Mouse (Mus musculus) retina, postnatal 1 day (tissue): ENCODE results near the gene Rasgef1c.

Source experiments
- DNase-seq: peaks from one replicate; pipeline ENCODE4 v3.0.0-alpha.2; 2012

Rasgef1c gene

GRCm38 (mm10) chr11:49978935-49979334 is 77.3 kb downstream of the Rasgef1c start:
- DNase-seq, result no peak

- peak; percentile 26 for DNase-seq
Observed at GRCm38 (mm10) chr11:49980681-49981235, 79.1 kb downstream of the Rasgef1c start.

DNA sequence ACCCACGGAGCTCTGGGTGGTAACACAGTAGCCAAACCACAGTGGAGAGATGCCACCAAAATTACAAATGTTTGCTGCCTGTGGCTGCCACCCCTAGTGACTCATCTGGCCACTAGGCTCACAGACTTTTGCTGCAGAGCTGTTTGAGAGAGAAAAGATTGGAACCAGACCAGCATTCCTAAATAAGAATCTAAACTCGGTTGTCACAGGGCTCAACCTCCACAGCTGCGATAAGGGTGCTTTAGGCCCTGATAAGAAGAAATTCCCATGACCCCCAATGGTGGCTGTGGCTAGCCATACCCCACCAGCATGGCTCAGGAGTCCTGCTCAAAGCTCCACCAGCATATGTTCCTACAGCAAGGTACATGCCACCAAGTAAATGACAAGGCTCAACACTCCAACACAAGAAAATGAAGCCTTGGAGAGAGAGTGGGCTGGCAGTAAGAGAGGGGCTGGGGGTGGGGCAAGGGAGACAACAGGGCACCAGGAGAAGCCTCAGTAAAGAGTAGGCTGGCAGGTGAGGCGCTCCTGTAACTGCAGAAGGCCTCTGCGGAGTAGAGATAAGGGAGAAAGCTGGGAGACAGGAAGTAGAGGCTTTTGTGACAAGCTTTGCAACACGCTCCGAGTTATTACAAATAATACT is 79.8 kb downstream of the Rasgef1c start:
- DNase-seq, result no peak

DNA sequence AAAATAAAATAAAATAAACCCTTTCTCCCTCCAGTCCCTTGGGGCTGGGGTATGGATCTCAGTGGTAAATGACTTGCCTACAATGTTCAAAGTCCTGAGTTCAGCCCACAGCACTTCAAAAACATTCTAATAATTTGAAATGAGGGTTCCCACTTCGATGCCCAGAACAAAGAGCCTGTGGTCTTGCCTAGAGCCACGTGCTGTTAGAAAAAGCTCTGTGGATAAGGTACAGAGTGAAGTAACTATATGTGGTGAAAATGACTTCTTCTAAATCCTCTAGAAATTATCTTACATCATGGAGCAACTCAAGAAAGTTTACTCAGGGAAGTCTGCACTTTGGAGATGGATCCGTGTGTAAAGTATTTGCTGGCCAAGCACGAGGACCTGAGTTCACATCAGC is 80.5 kb downstream of the Rasgef1c start:
- DNase-seq, result no peak

- no peak for DNase-seq
Observed at GRCm38 (mm10) chr11:49982881-49983280, 81.2 kb downstream of the Rasgef1c start.

DNA sequence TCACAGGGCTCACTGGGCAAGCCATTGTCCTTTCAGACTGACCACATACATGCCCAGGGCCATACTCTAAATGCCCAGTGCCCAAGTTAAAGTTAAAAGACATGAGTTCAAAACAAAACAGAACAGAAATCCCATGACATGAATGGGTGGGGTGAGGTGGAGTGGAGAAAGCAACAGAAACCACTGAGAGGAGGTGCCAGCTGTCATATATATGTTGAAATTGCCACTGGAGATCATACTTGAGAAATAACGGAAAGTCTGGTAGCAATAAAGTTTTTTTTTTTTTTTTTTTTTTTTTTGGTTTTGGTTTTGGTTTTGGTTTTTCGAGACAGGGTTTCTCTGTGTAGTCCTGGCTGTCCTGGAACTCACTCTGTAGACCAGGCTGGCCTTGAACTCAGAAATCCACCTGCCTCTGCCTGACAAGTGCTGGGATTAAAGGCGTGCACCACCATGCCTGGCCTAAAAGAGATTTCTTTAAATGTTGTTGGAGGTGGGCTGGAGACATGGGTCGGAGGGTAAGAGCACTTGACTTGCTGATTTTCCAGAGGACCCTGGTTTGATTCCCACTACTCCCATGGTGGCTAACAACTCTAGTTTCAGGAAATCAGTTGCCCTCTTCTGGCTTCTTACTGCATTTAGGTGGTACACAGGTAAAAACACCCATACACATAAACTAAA is 82.4 kb downstream of the Rasgef1c start:
- DNase-seq, result no peak

DNA sequence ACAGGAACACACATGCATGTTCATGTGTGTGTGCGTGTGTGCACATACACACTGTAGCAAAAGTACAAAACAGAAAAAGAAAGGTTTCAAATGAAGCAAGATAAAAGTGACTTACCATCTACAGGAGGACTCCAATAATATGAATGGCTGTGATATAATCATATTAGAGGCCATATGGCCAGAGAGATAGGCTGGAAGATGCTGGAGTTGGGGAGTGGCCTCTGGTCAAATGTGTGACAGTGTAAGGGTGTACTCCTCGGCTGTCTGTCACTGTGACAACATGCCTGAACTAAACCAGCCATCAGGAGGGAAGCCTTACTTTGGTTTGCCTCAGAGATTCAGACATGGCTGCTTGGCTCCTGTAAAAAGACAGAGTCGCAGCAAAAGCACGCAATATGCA is 83.4 kb downstream of the Rasgef1c start:
- DNase-seq, result no peak

- DNase-seq, result peak; percentile 71
Observed at GRCm38 (mm10) chr11:49986277-49987036, 84.8 kb downstream of the Rasgef1c start.

DNA sequence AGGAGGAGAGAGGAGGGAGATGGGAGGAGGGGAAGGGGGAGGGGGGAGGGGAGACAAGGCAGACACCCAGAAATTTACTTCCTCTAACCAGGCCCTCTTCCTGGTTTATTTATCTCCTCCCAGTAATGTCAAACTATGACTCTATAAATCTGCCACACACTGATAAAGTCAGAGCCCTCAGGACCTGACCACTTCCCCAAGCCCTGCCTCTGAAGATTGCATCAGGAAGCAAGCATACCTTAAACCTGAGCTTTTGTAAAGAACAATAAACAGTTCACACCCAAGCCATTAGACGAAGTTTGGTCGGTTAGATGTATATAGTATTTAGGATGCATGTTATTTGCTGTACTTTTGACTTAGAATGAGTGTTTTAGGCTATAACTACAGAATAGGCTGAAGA is 92.9 kb downstream of the Rasgef1c start:
- no peak for DNase-seq

DNA sequence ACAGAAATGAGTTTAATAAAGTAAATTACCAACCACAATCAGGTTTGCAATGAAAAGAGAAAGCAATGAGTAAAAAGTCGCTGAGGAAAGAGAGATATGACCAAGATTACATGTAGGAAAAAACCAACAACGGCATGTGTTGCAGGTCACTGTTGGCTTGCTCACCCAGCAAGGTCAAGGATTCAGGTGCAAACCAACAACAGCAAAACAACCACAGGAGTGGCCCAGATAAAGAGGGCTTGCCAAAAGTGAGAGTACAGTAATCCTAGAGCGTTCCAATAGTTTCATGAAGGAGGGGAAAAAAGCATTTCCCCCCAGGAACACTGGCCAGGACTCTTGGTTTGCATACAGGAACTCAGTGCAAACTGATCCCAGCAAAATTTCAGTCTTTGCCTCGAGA is 94.8 kb downstream of the Rasgef1c start:
- DNase-seq, result no peak

DNA sequence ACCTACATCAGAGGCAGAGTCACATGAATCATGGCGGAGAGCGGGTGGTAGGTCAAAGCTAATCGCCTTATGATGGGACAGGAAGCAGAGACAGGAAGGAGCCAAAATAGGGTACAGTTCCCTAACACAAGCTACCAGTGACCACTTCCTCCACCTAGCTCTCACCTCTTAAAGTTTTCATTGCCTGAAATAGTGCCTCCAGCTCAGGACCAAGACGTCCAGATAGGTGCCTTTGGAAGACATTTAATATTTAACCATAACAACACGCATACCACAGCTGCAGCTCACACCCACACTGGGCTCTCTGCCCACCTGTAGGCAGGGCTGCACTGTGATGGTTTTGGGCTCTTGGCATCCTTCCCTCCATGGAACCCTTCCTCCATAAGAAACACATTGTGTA is 95.7 kb downstream of the Rasgef1c start:
- no peak for DNase-seq

DNA sequence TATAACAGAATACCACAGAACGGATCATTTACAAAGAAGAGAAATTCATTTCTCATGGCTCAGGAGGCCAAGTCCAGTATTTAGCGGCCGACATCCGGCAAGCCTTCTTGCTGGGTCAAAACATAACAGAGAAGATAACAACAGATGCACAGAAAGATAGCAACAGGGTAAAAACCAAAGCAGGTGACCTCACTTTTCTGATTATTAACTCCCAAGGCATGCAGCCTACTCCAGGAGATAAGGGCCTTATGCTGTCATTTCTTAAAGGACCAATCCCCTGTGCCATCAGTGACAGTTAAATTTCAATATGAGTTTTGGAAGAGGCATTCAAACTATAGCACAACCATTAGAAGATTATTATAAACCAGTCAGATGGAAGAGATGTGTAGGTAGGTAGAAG is 101.2 kb downstream of the Rasgef1c start:
- DNase-seq, result no peak

DNA sequence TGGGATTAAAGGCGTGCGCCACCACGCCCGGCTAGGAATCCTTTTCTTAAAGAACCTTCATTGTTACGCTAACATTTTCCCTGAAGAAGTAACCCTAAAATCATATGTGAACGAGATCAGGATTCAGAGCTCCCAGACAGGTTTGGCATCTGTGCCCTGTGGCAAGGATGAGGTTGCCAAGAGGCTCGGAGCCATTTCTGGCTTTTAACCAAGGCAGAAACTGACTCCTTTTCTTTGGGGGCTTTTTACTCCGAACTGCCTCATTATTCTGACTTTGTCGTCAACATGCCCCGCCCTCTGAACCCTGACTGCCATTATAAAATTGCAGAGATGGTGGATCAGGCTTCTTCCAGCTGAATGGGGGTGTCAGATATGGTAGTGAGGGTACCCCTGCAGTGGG is 106.1 kb downstream of the Rasgef1c start:
- DNase-seq, result no peak

GRCm38 (mm10) chr11:50008231-50008630 is 106.6 kb downstream of the Rasgef1c start:
- DNase-seq, result no peak

DNA sequence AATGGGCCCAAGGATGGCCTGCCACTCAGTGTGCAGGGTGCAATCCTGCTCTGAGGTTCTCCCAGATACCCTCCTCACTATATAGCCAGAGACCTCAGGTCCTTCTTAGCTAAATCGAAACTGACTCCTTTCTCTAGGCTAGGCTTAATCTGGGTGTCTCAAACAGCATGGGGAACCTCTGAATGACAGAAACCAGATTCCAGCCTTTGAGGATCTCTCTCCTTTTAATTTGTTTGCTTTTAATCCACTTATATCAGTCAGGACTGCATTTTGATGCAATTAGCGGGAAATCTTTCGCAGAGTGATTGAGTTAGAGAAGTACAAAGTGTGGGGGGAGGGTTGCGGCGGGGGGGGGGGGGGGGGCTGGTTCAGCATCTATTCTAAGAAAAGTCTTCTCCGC is 111.4 kb downstream of the Rasgef1c start:
- DNase-seq, result peak; percentile 50

DNA sequence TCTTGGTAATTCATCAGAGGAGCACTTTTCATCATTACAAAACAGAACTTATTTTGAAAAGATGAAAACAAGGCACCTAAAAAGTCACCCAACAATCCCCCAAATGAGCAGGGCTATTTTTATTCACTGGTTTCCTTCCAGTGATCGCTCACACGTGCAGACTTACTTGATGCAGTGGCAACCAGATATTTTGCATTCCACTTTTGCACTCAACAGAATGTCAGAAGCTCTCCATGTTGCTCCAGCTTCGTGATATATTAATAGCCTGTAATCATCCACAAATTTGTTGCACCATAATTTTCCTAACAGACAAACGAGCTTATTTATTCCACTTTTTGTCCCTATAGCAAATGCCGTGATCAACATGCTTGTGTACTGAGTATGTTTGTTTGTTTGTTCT is 114.9 kb downstream of the Rasgef1c start:
- DNase-seq, result no peak

GRCm38 (mm10) chr11:50017511-50017910 is 115.9 kb downstream of the Rasgef1c start:
- no peak for DNase-seq

DNA sequence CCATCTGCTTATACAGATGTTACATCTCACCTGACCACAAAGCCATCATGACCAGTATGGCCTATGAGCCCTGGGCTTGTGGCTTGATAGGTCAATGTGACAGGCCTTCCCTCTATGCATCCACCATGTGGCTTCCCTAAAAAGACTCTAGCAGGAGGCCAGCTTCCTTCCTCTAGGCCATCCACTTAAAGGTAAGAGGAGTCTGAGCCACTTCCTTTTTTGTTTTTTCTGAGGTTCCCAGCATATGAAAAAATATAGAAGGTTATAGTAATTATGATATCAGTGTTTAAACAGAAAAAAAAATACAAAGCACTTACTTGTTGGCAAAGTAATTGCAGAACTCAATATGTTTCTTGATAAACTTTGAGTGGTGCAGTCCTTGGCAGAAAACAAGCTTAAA is 117.2 kb downstream of the Rasgef1c start:
- DNase-seq, result no peak

DNA sequence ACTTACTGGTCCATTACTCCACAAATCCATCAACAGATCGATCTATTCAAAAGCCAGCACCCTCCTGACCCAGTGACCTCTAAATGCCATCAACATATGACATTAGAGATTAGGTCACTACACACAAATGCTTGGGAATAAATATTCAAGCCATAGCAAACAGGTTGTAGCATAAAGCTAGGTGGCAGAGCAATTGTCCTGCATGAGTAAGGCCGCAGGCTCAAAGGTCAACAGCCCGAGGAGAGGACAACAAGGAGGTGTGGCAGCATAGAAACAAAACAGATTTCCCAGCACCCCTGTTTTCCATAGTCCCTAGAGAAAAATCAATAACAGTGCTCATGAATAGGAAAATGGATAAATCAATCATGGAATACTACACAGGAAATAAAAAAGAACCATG is 120.5 kb downstream of the Rasgef1c start:
- DNase-seq, result no peak

DNA sequence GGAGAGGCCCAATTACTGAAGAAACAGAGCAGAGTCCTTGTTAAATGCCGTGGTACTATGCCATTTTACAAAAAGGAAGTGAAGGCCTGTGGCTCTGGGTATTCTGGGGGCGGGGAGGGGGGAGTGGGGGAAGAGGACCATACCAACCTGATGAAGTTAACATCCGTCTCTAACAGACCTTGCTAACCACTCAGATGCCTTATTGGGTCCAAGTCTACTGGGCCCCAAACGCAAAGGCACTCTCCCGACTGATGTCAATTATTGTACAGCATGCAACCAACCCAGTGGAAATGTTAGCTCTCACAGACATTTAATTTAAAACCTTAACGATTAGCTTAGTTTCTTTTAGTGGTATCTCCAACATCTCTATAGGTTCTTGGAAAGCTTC is 122.8 kb downstream of the Rasgef1c start:
- DNase-seq, result no peak

- DNase-seq, result peak; percentile 95
Observed at GRCm38 (mm10) chr11:50024833-50025720, 123.4 kb downstream of the Rasgef1c start, which contains the start of gene Rnf130. Rnf130 (plus strand) TSS chr11:50025346.

- DNase-seq, result peak; percentile 38
Observed at GRCm38 (mm10) chr11:50025721-50026520, 124.3 kb downstream of the Rasgef1c start.
